Mouse (Mus musculus) cerebellum, adult 18-20 months (tissue): ENCODE measurements around the gene Esrrb.
A peak's percentile ranks its signal among the peaks of the same experiment; 100 is the strongest.

Experiments
- DNase-seq, 2 experiments: peaks; one replicate each; pipeline ENCODE4 v3.0.0; 2021

Gene Esrrb

DNA sequence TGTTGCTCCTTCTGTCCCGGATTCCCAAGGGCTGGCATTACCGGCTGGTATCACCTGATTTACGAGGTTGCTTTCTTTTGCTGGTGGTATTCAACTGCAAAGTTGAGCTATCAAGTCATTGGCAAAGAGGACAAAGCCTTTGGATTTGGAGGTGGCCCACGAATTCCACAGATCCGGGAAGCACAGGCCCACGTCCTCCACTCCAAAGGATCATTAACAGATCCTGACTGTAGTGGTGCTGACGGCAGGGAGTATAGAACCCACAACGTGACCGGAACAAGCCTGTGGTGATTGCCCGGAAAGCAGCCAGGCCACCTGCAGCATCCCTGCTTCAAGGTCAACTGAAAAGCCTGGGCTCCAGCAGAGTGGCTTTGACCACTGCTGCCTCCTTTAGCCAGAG is 140.8 kb downstream of the Esrrb start:
- no peak for DNase-seq

DNA sequence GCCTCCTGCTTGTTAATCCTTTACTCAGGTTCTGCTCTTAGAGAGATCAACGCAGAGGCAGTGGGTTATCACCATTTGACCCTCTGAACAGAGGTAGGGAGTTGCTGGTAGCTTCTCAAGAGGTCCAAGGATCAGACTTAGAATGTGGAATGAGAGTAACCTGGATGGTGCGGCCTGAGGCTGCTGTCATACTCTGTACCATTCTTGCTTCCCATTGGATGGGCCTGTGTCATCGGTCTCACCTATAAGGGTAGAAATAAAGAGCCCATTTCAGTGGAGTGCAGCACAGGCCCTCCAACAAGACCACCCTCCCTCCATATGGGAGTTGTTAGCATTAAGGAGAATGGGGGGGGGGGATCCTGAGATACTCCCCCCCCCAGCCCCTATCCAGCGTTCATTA is 143.0 kb downstream of the Esrrb start:
- DNase-seq = no peak

DNA sequence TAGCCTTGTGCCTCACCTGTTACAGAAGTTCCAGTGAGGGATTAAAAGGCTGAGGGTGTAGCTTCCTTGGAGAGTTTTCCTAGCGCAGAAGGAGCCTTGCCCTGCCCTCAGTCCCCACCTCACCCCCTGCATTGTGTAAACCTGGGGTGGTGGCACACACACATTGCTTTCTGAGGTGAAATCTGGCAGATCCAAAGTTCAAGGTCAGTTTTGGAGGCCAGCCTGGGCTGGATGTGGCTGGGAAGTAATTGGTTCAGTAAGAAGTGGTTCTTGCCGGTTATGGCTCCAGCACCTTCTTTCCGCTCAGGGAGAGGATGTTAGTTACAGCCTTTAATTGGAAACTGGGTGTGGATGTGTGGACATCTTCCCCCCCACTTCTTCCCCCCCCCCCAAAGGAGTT is 143.4 kb downstream of the Esrrb start:
- DNase-seq = no peak

DNA sequence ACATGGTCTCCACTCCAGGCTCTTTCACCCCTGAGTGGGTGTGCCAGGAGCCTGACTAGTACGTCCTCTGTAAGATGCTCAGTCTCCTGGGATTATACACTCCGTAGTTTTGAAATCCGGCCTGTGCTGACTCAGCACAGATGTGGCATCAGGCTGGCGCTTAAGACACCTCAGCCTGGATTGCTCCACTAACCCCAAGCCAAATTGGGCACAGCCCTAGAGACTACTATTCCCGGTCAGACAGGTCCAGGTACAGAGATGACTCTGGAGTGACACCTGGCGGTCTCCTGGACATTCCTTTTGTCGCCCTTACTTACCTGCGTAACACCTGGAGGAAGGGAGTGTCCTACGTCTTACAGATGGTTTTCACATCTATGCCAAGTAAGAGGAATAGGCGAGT is 146.8 kb downstream of the Esrrb start:
- DNase-seq = no peak

DNA sequence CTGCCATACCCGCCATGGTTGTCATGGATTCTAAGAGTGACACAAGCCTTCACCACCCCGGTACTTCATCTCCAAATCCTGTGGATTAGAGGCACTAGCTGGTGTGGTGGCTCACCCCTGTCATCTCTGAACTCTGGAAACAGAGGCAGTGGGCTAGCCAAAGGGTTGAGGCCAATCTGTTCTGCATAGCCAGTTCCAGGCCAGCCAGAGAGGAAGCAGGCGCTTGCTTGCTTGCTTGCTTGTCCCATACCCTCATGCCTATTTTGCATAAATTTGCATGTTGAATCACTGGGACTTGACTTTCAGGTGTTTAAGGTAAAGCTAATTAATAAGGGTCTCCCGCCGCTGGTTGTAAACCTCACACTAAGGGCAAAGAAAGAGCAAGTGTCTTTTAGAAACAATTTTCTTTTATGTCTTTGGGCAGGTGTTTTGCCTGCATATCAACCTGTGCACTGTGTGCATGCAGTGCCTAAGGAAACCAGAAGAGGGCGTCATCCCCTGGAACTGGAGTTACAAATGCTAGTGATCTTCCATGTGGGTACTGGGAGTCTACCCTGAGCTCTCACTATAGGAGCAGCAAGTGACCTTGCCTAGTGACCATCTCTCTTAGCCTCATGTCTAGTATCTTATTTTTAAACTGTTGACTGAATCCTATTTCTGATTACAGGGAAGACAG is 147.5 kb downstream of the Esrrb start:
- DNase-seq = no peak

DNA sequence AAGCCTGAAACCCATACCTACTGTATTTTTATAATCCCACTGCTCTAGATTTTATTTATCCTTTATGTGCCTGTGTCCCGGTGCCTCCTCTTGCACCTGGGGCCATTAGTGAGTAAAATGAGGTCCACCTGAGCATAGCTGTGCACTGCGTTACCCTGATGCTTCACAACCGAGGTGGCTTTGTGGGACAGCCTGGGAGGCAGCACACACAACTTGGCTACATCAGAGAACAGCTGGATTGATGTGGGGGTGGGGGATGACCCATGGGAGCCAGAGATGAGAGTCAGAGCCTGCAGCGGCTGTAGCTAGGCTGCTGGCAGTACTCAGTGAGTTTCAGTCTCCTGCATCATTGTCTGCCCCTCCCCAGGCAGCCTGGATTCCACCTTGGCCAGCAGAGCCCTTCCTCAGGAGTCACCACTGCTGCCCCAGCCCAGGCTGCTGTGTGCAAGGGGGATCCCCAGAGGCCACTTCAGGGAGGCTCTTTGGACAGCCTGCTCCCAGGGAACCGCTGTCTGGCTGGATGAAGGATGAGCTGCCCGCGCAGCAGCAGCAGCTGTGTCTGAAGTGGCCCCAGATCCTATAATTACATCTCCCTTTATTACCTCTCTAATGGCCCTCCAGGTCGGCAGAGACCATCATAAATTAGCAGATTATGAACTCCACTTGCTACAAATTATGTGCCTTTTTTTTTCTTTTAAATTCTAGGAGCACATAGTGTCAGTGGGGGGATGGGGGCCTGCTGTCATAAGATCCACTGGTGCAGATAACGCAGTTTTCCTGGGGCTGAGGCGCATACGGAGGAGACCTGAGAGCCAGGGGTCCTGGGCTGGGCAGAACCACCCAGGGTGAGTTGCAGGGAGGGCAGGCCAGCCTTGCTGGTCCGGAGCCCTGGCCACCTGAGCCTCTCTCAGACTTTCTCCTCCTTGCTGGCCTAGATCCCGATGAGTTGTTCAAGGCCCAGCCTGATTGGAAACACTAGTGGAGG is 148.7 kb downstream of the Esrrb start:
- no peak for DNase-seq

DNA sequence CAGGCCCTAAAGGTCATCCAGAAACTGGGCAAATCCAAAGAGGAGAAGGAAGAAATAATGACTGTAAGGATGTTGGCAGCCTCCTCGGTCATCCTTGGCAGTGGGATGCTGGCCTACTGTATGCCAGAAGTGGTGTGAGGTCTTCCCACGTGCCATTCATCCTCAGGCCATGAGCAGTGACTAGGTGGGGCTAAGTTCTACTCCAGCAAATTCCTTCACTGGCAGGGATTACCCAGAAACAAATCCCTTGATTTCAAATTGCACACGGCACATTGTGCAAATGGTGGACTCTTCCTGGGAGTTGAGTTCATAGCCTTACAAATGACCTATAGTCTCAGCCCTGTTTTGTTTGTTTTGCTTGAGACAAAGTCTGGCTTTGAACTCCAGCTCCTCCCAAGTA is 151.4 kb downstream of the Esrrb start:
- DNase-seq = no peak

DNA sequence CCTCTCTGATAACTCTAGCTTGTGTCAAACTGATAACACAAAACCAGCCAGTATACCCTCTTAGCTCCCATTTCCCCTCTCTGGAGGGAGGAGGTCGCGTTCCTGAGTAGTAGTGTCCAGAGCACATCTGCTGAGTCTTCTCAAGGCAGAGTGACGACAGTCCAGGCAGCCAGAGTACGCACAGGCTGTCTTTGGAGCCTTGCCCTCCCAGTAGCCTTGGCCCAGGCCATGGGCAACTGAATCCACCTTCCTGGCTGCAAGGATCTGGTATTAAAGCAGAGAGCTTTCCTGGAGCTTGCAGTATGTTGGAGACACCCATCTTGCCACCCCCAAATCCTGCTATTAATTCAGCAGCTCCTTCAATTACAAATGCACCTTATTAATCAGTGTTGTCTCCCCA is 152.7 kb downstream of the Esrrb start:
- DNase-seq = no peak

DNA sequence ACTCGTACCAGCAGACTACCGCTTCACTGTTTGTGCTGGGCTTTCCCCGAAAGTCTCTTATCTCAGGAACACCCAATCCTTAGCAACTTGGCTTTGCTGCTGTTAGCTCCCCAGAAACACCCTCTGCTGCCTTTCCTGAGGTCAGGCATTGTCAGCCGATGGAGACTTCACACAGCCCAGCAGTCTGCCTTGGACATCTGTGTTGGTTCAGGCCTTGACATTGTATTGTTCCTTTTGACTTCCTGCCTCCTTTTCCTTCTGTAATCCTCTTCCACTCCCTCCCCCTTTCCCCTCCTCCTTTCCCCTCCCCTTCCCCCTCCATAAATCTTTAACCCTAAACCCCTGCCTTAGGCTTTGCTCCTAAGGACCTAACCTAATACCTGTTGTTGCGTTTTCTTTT is 155.7 kb downstream of the Esrrb start:
- no peak for DNase-seq

DNA sequence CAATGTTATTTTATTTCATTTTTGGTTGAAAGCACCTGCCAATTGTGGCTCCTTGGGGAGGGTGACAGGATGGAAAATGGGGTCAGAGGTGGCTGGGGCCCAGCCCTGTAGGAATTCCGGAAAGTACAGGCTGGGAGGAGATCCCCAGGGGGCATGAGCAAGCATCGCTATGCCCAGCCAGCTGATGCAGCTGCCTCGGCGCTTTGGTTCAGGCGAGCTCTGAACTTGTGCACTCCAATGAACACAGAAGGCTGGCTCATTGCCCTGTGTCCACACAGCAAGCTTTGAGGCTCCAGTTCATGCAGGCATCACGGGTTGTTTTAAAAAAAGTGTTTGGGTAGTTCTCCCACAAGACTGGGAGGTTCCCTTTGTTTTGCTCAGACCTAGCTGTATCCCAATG is 156.8 kb downstream of the Esrrb start:
- DNase-seq = no peak

DNA sequence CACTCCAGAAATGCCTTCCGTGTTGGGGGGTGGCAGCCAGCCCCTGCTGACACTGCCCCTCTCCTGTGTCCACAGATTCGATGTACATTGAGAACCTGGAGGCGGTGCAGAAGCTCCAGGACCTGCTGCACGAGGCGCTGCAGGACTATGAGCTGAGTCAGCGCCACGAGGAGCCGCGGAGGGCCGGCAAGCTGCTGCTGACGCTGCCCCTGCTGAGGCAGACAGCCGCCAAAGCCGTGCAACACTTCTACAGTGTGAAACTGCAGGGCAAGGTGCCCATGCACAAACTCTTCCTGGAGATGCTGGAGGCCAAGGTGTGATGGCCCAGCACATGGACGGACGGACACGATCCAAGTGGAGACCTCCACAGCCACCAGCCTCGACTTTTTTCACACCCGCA is 157.8 kb downstream of the Esrrb start:
- peak; percentile 9 to 18 for DNase-seq

DNA sequence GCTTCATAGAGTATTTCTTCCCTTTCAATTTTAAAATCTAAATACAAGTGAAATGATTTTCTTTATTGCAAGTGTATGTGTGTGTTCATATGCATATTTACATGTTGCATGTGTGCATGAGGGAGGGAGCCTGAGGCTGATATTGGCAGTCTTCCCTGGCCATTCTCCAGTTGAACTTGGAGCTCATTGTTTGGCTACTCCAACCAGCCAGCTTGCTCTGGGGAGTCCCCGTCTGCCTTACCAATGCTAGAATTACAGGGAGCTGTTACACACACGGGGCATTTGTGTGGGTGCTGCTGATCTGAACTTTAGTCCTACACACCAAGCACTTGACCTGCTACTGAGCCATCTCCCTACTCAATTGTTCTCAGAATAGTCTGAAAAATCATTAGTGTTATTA is 173.4 kb downstream of the Esrrb start:
- DNase-seq = no peak

DNA sequence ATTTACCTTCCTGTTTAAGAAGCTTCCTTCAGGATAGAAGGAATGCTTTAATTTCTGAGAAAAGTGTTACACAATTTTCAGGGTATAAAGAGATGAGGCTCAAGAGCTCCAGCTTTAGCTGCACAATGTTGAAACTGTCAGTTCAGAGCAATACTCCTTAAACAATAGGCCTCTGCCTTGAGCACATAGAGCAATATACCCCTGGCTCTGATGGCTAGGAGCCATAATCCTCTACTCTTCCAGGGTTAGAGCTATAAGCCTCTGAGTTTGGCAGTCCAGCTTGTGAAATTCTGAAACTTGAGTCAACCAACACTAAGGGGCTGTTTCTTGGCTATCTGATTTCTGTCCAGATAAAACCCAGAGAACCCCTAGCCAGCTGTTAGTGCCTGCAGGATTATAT is 176.9 kb downstream of the Esrrb start:
- no peak for DNase-seq

DNA sequence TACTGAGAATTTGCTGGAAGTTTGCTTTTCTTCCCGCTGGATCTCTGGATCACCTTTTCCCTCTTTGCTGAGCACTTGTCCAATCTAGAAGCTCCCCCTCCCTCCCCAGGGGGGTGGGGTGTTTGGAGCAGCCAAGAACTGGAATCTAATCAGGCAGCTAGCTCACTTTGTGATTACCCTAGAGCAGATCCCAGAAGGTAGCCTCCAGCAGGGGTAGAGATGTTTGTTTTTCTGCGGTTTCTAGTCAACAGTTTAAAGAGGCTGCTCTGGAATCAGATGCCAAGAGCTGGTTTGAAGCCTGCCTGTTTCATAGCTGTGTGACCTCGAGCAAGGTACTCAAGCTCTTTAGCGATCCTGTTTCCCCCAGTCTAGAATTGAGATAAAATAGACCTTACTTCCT is 177.8 kb downstream of the Esrrb start:
- no peak for DNase-seq

DNA sequence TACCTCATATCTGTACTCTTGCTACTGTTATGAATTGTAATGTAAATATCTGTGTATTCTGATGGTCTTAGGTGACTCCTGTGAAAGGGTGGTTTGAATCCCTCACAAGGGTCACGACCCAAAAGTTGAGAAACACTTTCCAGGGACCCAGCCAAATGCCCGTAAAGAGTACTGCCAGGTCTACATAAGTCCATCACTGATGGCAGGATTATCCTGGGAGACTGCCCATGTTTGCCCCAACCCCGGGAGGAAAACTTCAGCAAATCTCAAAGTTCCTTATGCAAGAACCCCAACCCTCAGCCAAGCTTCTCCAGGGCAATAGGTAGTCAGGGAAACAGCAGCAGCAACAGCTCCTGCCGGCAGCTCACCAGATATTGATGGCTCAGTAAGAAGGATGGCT is 178.6 kb downstream of the Esrrb start:
- no peak for DNase-seq

DNA sequence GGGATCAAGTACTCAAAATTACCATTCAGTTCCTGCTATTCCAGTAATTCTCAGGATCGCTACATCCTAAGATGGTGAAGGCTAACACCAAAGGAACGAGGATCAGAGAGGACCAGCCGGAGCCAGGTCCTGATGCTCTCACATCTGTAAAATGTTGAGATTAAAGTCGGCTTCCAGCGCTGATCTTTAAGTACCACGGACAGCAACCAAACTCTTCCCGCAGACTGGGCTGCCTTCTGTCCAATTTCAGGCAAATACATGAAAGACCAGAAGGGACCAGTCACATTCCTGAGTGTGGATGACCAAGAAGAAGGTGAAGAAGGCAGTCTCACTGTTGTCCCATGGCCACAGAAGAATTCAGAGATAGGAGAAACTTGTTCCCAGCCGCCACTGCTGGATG is 186.9 kb downstream of the Esrrb start:
- no peak for DNase-seq

DNA sequence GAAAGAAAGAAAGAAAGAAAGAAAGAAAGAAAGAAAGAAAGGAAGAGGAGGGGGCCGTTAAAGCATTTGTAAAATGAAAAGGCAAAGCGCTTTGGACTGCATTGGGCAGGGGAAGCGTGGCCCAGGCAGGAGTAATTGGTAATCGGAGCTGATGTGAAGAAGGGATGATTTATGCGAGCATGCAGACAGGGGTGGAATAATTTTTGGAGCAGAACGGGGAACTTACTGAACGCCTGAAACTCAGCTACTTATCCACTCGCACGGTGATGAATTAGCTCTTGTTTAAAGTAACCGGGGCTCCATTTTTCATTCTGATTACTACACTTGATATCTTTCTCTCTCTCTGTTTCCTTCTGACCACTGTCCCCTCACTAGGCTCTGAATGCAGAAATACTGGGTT is 192.1 kb downstream of the Esrrb start:
- DNase-seq = no peak

DNA sequence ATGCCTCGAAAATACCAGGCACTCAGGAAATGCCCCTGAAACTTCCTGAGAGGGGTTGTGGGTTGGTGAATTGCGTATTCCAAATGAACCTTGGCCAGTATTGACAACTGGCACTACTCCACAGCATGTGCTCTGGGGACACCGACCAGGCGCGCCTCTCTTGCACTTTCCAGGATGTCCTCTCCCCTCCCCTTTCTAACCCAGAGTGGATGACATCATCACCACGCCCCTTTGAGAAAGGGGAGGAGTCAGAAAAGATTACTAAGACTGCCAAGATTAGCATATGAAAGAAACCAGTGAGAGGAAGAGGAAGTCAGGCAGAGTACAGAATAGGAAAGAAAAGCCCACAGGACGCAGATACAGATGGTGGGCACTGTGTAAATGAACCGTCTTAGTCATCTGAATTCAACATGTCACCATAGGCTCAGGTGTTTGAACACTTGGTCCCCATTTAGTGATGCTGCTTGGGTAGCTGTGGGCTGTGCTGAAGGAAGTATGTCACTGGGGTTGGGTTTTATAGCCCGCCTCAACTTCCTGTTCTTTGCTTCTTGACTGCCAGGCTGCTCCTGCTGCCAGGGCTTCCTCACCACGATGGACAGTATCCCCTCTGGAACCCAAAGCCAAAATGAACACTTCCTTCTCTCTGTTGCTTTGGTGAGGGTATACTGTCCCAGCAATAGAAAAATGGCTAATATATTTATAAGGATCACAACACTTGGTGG is 196.0 kb downstream of the Esrrb start:
- no peak for DNase-seq

DNA sequence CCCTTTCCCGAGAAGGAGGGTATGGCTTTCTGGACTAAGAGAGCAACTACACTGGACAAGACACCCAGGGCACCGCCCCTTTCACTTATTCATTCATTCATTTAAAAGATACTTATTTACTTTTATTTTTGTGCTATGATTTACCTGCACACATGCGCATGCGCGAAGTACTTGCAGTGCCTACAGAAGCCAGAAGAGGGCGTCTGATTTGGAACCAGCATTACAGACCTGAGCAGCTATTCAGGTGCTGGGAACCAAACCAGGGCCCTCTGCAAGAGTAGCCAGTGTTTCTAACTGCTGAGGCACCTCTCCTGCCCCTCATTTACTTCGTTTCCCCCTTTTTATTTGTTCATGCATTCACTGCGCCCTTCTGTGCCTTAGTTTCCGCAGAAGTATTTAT is 198.0 kb downstream of the Esrrb start:
- no peak for DNase-seq

DNA sequence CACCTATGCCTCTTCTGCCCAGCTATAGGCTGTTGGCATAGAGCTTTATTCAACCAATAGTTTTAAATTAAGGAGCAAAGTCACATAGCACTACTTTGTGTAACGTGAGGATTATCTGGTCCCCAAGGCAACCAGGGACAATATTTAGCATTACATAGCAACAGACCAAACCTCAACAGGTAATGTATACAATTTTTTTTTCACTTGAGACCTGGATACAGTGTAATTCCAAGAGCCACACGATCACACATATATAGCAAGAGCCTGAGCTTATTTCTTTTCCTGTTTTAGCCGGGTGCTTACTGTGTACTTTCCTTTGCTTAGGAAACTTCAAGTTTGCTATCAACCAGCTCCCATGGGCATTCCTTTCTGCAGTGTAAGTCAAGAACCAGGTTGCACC is 201.8 kb downstream of the Esrrb start:
- DNase-seq = no peak

DNA sequence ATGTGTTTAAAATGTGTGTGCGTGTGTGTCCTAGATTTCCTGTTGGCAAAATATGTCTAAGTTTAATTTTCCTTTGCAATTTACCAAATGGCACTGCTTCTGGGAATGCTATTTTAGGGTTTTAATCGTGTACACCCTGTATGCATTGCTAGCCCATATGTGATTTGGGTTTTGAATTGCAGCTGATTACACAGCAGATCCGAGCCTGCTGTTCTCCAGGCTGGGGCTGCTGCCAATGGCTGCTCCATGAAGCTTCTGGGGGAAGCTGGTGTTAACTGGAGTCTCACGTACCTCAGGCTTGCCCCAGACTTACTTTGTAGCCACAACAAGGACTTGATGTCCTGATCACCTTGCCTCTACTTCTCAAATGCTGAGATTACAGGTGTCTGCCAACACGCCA is 205.1 kb downstream of the Esrrb start:
- DNase-seq = no peak
